Mouse (Mus musculus) erythroblast, embryonic 14.5 days (primary cell): Measurements from ENCODE around the gene Aebp1.

ENCODE experiments used
- GATA1 ChIP-seq: IDR thresholded peaks from 2 replicates; pipeline ENCODE4 v1.6.1; 2012; ENCODE audit warnings: low read length, inconsistent platforms, mixed read lengths
- TAL1 ChIP-seq: IDR thresholded peaks from 3 replicates; pipeline ENCODE4 v1.6.1; 2012; ENCODE audit warnings: low read length, inconsistent platforms, mixed read lengths

- TF ChIP-seq GATA1, result no peak
- TF ChIP-seq TAL1, result no peak
Observed at GRCm38 (mm10) chr11:5862394-5863105, 803 bp downstream of the Aebp1 start.
